Mouse (Mus musculus) liver, postnatal 0 days (tissue): Measurements from ENCODE around the gene Stt3b.

Source experiments
- CTCF ChIP-seq: sonication (generic); IDR thresholded peaks from 2 replicates; pipeline ENCODE4 v1.5.1; 2016; ENCODE audit warnings: antibody characterized with exemption, low read depth
- EP300 ChIP-seq: IDR thresholded peaks from 2 replicates; pipeline ENCODE4 v1.6.1; 2016; ENCODE audit warnings: antibody characterized with exemption, low read depth, mild to moderate bottlenecking

DNA sequence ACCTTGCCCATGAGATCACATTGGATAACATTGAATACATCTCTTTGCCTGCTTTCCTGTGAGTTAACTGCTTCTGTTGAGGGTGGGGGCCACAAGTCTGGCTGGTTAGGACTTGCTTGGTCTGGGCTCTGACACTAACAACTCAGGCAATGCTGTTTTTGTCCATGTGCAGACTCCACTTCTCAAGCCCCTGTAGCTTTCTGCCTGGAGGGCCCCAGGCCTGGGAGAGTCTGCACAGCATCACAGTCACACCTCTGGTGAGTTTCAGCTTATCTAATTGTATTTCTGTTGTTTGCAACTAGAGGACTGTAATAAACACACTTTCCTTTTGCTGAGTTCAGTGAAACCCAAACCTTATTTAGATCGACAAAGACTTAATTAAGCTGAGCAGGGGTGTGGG is 38.9 kb upstream of the Stt3b start:
- no peak for TF ChIP-seq CTCF
- no peak for TF ChIP-seq EP300
